Mouse (Mus musculus) layer of hippocampus, postnatal 10 days (tissue): Measurements from ENCODE around the gene Cdsn. TPM values are rescaled to one million over a fixed set of nuclear protein-coding genes. Genes with fewer than 3 reads are reported as not detected.

Experiments
- DNase-seq, 2 experiments: peaks; one replicate each; pipeline ENCODE4 v3.0.0; 2021; ENCODE audit warnings: low spot score in 2 of 2
- total RNA-seq, 2 experiments: library from RNA; stranded (reverse); gene quantifications; 2 replicates each; pipeline ENCODE4 v1.2.3; 2021

Cdsn gene
- total RNA-seq, 2 experiments from 2014 or later: 0.51 to 0.78 TPM

GRCm38 (mm10) chr17:35534343-35534742 lies 17.6 kb upstream of the Cdsn start:
- DNase-seq: peak; percentile 85 to 86

GRCm38 (mm10) chr17:35537421-35537820 lies 14.5 kb upstream of the Cdsn start:
- DNase-seq: no peak

GRCm38 (mm10) chr17:35538476-35538875 lies 13.5 kb upstream of the Cdsn start:
- DNase-seq: no peak

GRCm38 (mm10) chr17:35539540-35539939 lies 12.4 kb upstream of the Cdsn start:
- no peak for DNase-seq

GRCm38 (mm10) chr17:35542761-35543411 lies 9.0 kb upstream of the Cdsn start:
- no peak for DNase-seq

- no peak for DNase-seq
Observed at GRCm38 (mm10) chr17:35543412-35543861, 8.5 kb upstream of the Cdsn start.

GRCm38 (mm10) chr17:35544001-35544400 lies 7.9 kb upstream of the Cdsn start:
- no peak for DNase-seq

GRCm38 (mm10) chr17:35544680-35545079 lies 7.2 kb upstream of the Cdsn start:
- DNase-seq: peak; percentile 75 to 79

- DNase-seq: no peak
Observed at GRCm38 (mm10) chr17:35547465-35547864, 4.5 kb upstream of the Cdsn start.

GRCm38 (mm10) chr17:35548636-35549035 lies 3.3 kb upstream of the Cdsn start:
- no peak for DNase-seq

- DNase-seq: peak; percentile 73 to 76
Observed at GRCm38 (mm10) chr17:35549437-35550142, 2.3 kb upstream of the Cdsn start.

GRCm38 (mm10) chr17:35550143-35550494 lies 1.8 kb upstream of the Cdsn start:
- DNase-seq: no peak

- no peak for DNase-seq
Observed at GRCm38 (mm10) chr17:35550871-35551270, 1.1 kb upstream of the Cdsn start.

GRCm38 (mm10) chr17:35554321-35554720 lies 2.4 kb downstream of the Cdsn start:
- DNase-seq: no peak

GRCm38 (mm10) chr17:35554761-35555397 lies 3.0 kb downstream of the Cdsn start:
- no peak for DNase-seq

- no peak for DNase-seq
Observed at GRCm38 (mm10) chr17:35556186-35556765, 4.3 kb downstream of the Cdsn start.

GRCm38 (mm10) chr17:35556812-35557211 lies 4.9 kb downstream of the Cdsn start:
- peak; percentile 63 to 69 for DNase-seq

GRCm38 (mm10) chr17:35557351-35557750 lies 5.4 kb downstream of the Cdsn start:
- DNase-seq: no peak

GRCm38 (mm10) chr17:35558216-35558615 lies 6.3 kb downstream of the Cdsn start:
- DNase-seq: no peak

- DNase-seq: no peak
Observed at GRCm38 (mm10) chr17:35567150-35567549, 15.2 kb downstream of the Cdsn start, which contains the start of gene 2300002M23Rik. Gene 2300002M23Rik (plus strand): TSS chr17:35567450.

- no peak for DNase-seq
Observed at GRCm38 (mm10) chr17:35567767-35568166, 15.8 kb downstream of the Cdsn start.
